Mouse (Mus musculus) fat pad, adult 2 months (tissue): ENCODE data around the gene 4933406M09Rik.
A peak's percentile ranks its signal among the peaks of the same experiment; 100 is the strongest.

Source experiments
- DNase-seq: peaks from one replicate; pipeline ENCODE4 v3.0.0-alpha.2; 2011; ENCODE audit warnings: low read depth, low spot score; ENCODE audit errors: extremely low read depth

The 4933406M09Rik gene

GRCm38 (mm10) chr1:134385666-134386065 is at the start of gene 4933406M09Rik:
TSS of gene 4933406M09Rik (plus strand) at chr1:134385940.
- DNase-seq = no peak

- no peak for DNase-seq
Measured at GRCm38 (mm10) chr1:134336958-134337710, 48.6 kb upstream of the 4933406M09Rik start.

GRCm38 (mm10) chr1:134339162-134339561 is 46.6 kb upstream of the 4933406M09Rik start:
- DNase-seq = no peak

GRCm38 (mm10) chr1:134339757-134340619 is 45.8 kb upstream of the 4933406M09Rik start:
- no peak for DNase-seq

- no peak for DNase-seq
Measured at GRCm38 (mm10) chr1:134341641-134342277, 44.0 kb upstream of the 4933406M09Rik start.

GRCm38 (mm10) chr1:134342278-134342664 is 43.5 kb upstream of the 4933406M09Rik start:
- no peak for DNase-seq

- no peak for DNase-seq
Measured at GRCm38 (mm10) chr1:134342781-134343310, 42.9 kb upstream of the 4933406M09Rik start.

GRCm38 (mm10) chr1:134343567-134343966 is 42.2 kb upstream of the 4933406M09Rik start:
- DNase-seq = no peak

GRCm38 (mm10) chr1:134344005-134344950 is 41.5 kb upstream of the 4933406M09Rik start:
- DNase-seq = no peak

- DNase-seq = no peak
Measured at GRCm38 (mm10) chr1:134345075-134345474, 40.7 kb upstream of the 4933406M09Rik start.

GRCm38 (mm10) chr1:134347791-134348190 is 37.9 kb upstream of the 4933406M09Rik start:
- no peak for DNase-seq

GRCm38 (mm10) chr1:134353326-134353725 is 32.4 kb upstream of the 4933406M09Rik start:
- peak; percentile 21 for DNase-seq

- no peak for DNase-seq
Measured at GRCm38 (mm10) chr1:134357461-134357860, 28.3 kb upstream of the 4933406M09Rik start.

- DNase-seq = no peak
Measured at GRCm38 (mm10) chr1:134360656-134361055, 25.1 kb upstream of the 4933406M09Rik start.

- no peak for DNase-seq
Measured at GRCm38 (mm10) chr1:134361195-134361856, 24.4 kb upstream of the 4933406M09Rik start.

- no peak for DNase-seq
Measured at GRCm38 (mm10) chr1:134361857-134362212, 23.9 kb upstream of the 4933406M09Rik start, which contains the start of gene Tmem183a. TSS of gene Tmem183a (minus strand) at chr1:134361979.

- no peak for DNase-seq
Measured at GRCm38 (mm10) chr1:134363194-134363593, 22.5 kb upstream of the 4933406M09Rik start.

GRCm38 (mm10) chr1:134365491-134365890 is 20.2 kb upstream of the 4933406M09Rik start:
- DNase-seq = no peak

- DNase-seq = no peak
Measured at GRCm38 (mm10) chr1:134368777-134369337, 16.9 kb upstream of the 4933406M09Rik start.
